Mouse (Mus musculus): ENCODE measurements around the gene Aldh1l1.

The Aldh1l1 gene

GRCm38 (mm10) chr6:90590707-90591106 lies 104.5 kb downstream of the Aldh1l1 start:
- no peak for DNase-seq (ENCODE audit: low spot score in 2 of 2)

- no peak for DNase-seq (ENCODE audit: low spot score in 2 of 2)
Observed at GRCm38 (mm10) chr6:90594972-90595371, 108.7 kb downstream of the Aldh1l1 start.

- no peak for DNase-seq (ENCODE audit: low spot score in 2 of 2)
Observed at GRCm38 (mm10) chr6:90597060-90597459, 110.8 kb downstream of the Aldh1l1 start.

- DNase-seq (ENCODE audit: low spot score in 2 of 2): peak in 1 of 2 experiments; percentile 54
Observed at GRCm38 (mm10) chr6:90597592-90597991, 111.4 kb downstream of the Aldh1l1 start.

- no peak for DNase-seq (ENCODE audit: low spot score in 2 of 2)
Observed at GRCm38 (mm10) chr6:90598197-90598596, 112.0 kb downstream of the Aldh1l1 start.

GRCm38 (mm10) chr6:90600351-90600750 lies 114.1 kb downstream of the Aldh1l1 start:
- no peak for DNase-seq (ENCODE audit: low spot score in 2 of 2)

GRCm38 (mm10) chr6:90601736-90602135 lies 115.5 kb downstream of the Aldh1l1 start:
- no peak for DNase-seq (ENCODE audit: low spot score in 2 of 2)

GRCm38 (mm10) chr6:90602304-90602703 lies 116.1 kb downstream of the Aldh1l1 start:
- DNase-seq (ENCODE audit: low spot score in 2 of 2): no peak

- no peak for DNase-seq (ENCODE audit: low spot score in 2 of 2)
Observed at GRCm38 (mm10) chr6:90603126-90603525, 116.9 kb downstream of the Aldh1l1 start.

- no peak for DNase-seq (ENCODE audit: low spot score in 2 of 2)
Observed at GRCm38 (mm10) chr6:90604130-90604529, 117.9 kb downstream of the Aldh1l1 start.

GRCm38 (mm10) chr6:90604533-90605297 lies 118.5 kb downstream of the Aldh1l1 start, which contains the start of gene Slc41a3:
Gene Slc41a3, plus strand, starts transcription at chr6:90604725.
- peak; percentile 91 to 93 for DNase-seq (ENCODE audit: low spot score in 2 of 2)

- DNase-seq (ENCODE audit: low spot score in 2 of 2): no peak
Observed at GRCm38 (mm10) chr6:90605298-90605665, 119.1 kb downstream of the Aldh1l1 start.

GRCm38 (mm10) chr6:90606538-90606937 lies 120.3 kb downstream of the Aldh1l1 start:
- DNase-seq (ENCODE audit: low spot score in 2 of 2): peak; percentile 39 to 50

GRCm38 (mm10) chr6:90607196-90607595 lies 121.0 kb downstream of the Aldh1l1 start:
- peak; percentile 39 to 48 for DNase-seq (ENCODE audit: low spot score in 2 of 2)

GRCm38 (mm10) chr6:90608186-90608585 lies 122.0 kb downstream of the Aldh1l1 start:
- no peak for DNase-seq (ENCODE audit: low spot score in 2 of 2)

GRCm38 (mm10) chr6:90610248-90610647 lies 124.0 kb downstream of the Aldh1l1 start:
- DNase-seq (ENCODE audit: low spot score in 2 of 2): no peak

- DNase-seq (ENCODE audit: low spot score in 2 of 2): no peak
Observed at GRCm38 (mm10) chr6:90613277-90613676, 127.0 kb downstream of the Aldh1l1 start.

GRCm38 (mm10) chr6:90615362-90615761 lies 129.1 kb downstream of the Aldh1l1 start:
- DNase-seq (ENCODE audit: low spot score in 2 of 2): no peak

GRCm38 (mm10) chr6:90615991-90616390 lies 129.8 kb downstream of the Aldh1l1 start:
- no peak for DNase-seq (ENCODE audit: low spot score in 2 of 2)

- DNase-seq (ENCODE audit: low spot score in 2 of 2): no peak
Observed at GRCm38 (mm10) chr6:90616481-90616880, 130.3 kb downstream of the Aldh1l1 start.

GRCm38 (mm10) chr6:90618274-90618673 lies 132.0 kb downstream of the Aldh1l1 start:
- no peak for DNase-seq (ENCODE audit: low spot score in 2 of 2)

- no peak for DNase-seq (ENCODE audit: low spot score in 2 of 2)
Observed at GRCm38 (mm10) chr6:90618821-90619636, 132.8 kb downstream of the Aldh1l1 start.

GRCm38 (mm10) chr6:90619936-90620335 lies 133.7 kb downstream of the Aldh1l1 start:
- no peak for DNase-seq (ENCODE audit: low spot score in 2 of 2)
